Mouse (Mus musculus): Measurements from ENCODE around the gene Jsrp1. TPM values are rescaled to one million over a fixed set of nuclear protein-coding genes. Genes with fewer than 3 reads are reported as not detected.

Jsrp1 gene
- total RNA-seq, 2 experiments from 2014 or later = 1.6 to 2.0 TPM

GRCm38 (mm10) chr10:80798150-80799006 lies 14.9 kb downstream of the Jsrp1 start, which contains the start of the genes Sf3a2 and Plekhj1:
Sf3a2 (plus strand) TSS chr10:80798198.
Plekhj1 (minus strand) TSS chr10:80798626.
- peak; percentile 92 to 97 for DNase-seq (ENCODE audit: extremely low spot score in 1 of 2, low spot score in 2 of 2)
- intact Hi-C loops (cut with DNase I) = no loop called here

- peak in 1 of 2 experiments; percentile 67 for DNase-seq (ENCODE audit: extremely low spot score in 1 of 2, low spot score in 2 of 2)
- intact Hi-C loops (cut with DNase I) = no loop called here
Observed at GRCm38 (mm10) chr10:80797186-80798149, 15.8 kb downstream of the Jsrp1 start.

GRCm38 (mm10) chr10:80796307-80796848 lies 16.9 kb downstream of the Jsrp1 start:
- DNase-seq (ENCODE audit: extremely low spot score in 1 of 2, low spot score in 2 of 2) = no peak
- intact Hi-C loops (cut with DNase I) = no loop called here

- DNase-seq (ENCODE audit: extremely low spot score in 1 of 2, low spot score in 2 of 2) = no peak
- intact Hi-C loops (cut with DNase I) = loop anchor here (5.0 kb wide), 1 partner anchor 87 kb away; no protein-coding TSS in a partner anchor
Observed at GRCm38 (mm10) chr10:80794750-80795149, 18.5 kb downstream of the Jsrp1 start.

- intact Hi-C loops (cut with DNase I) = loop anchor here (2.0 to 5.0 kb wide), 2 partner anchors 77 to 87 kb away; no protein-coding TSS in a partner anchor
- no peak for DNase-seq (ENCODE audit: extremely low spot score in 1 of 2, low spot score in 2 of 2)
Observed at GRCm38 (mm10) chr10:80793803-80794202, 19.5 kb downstream of the Jsrp1 start.

- DNase-seq (ENCODE audit: extremely low spot score in 1 of 2, low spot score in 2 of 2) = no peak
- intact Hi-C loops (cut with DNase I) = loop anchor here (2.0 to 5.0 kb wide), 2 partner anchors 76 to 86 kb away; no protein-coding TSS in a partner anchor
Observed at GRCm38 (mm10) chr10:80793033-80793784, 20.1 kb downstream of the Jsrp1 start.

- intact Hi-C loops (cut with DNase I) = loop anchor here (2.0 to 5.0 kb wide), 2 partner anchors 76 to 85 kb away; no protein-coding TSS in a partner anchor
- no peak for DNase-seq (ENCODE audit: extremely low spot score in 1 of 2, low spot score in 2 of 2)
Observed at GRCm38 (mm10) chr10:80792175-80793032, 20.9 kb downstream of the Jsrp1 start.

- DNase-seq (ENCODE audit: extremely low spot score in 1 of 2, low spot score in 2 of 2) = peak in 1 of 2 experiments; percentile 26
- intact Hi-C loops (cut with DNase I) = loop anchor here (2.0 to 5.0 kb wide), 2 partner anchors 75 to 84 kb away; no protein-coding TSS in a partner anchor
Observed at GRCm38 (mm10) chr10:80791476-80792174, 21.7 kb downstream of the Jsrp1 start.

GRCm38 (mm10) chr10:80790761-80791404 lies 22.4 kb downstream of the Jsrp1 start:
- DNase-seq (ENCODE audit: extremely low spot score in 1 of 2, low spot score in 2 of 2) = peak in 1 of 2 experiments; percentile 27
- intact Hi-C loops (cut with DNase I) = loop anchor here (5.0 kb wide), 1 partner anchor 84 kb away; no protein-coding TSS in a partner anchor

GRCm38 (mm10) chr10:80787517-80787916 lies 25.8 kb downstream of the Jsrp1 start:
- DNase-seq (ENCODE audit: extremely low spot score in 1 of 2, low spot score in 2 of 2) = no peak

GRCm38 (mm10) chr10:80785963-80786362 lies 27.3 kb downstream of the Jsrp1 start:
- DNase-seq (ENCODE audit: extremely low spot score in 1 of 2, low spot score in 2 of 2) = no peak
- intact Hi-C loops (cut with DNase I) = no loop called here

More at GRCm38 (mm10) chr10:80787517-80787916, 25.8 kb downstream of the Jsrp1 start:
- intact Hi-C loops (cut with DNase I) = no loop called here

GRCm38 (mm10) chr10:80784871-80785270 lies 28.4 kb downstream of the Jsrp1 start:
- no peak for DNase-seq (ENCODE audit: extremely low spot score in 1 of 2, low spot score in 2 of 2)
- intact Hi-C loops (cut with DNase I) = no loop called here

- no peak for DNase-seq (ENCODE audit: extremely low spot score in 1 of 2, low spot score in 2 of 2)
- intact Hi-C loops (cut with DNase I) = no loop called here
Observed at GRCm38 (mm10) chr10:80784302-80784701, 29.0 kb downstream of the Jsrp1 start.

GRCm38 (mm10) chr10:80779565-80779964 lies 33.7 kb downstream of the Jsrp1 start:
- intact Hi-C loops (cut with DNase I) = no loop called here
- no peak for DNase-seq (ENCODE audit: extremely low spot score in 1 of 2, low spot score in 2 of 2)

GRCm38 (mm10) chr10:80777123-80777522 lies 36.2 kb downstream of the Jsrp1 start:
- intact Hi-C loops (cut with DNase I) = no loop called here
- no peak for DNase-seq (ENCODE audit: extremely low spot score in 1 of 2, low spot score in 2 of 2)

- DNase-seq (ENCODE audit: extremely low spot score in 1 of 2, low spot score in 2 of 2) = no peak
- intact Hi-C loops (cut with DNase I) = no loop called here
Observed at GRCm38 (mm10) chr10:80776358-80776869, 36.9 kb downstream of the Jsrp1 start.

All from left cerebral cortex, postnatal 10 days (tissue).